Mouse (Mus musculus) cortical plate, adult 2 months (tissue): ENCODE results near the gene Zfp658. TPM values are rescaled to one million over a fixed set of nuclear protein-coding genes. Genes with fewer than 3 reads are reported as not detected.

Experiments
- H3K27ac ChIP-seq: fragments of 200-500 bp; 2 replicates; pipeline ENCODE4 v1.5.1; 2012; ENCODE audit warnings: low read length, control low read depth, inconsistent platforms; ENCODE audit not compliant: insufficient read depth
- H3K4me1 ChIP-seq: fragments of 200-500 bp; 2 replicates; pipeline ENCODE4 v1.6.1; 2011; ENCODE audit warnings: low read length; ENCODE audit not compliant: control insufficient read depth, insufficient read depth
- H3K4me3 ChIP-seq: fragments of 200-500 bp; 2 replicates; pipeline ENCODE4 v1.5.1; 2011; ENCODE audit warnings: mild to moderate bottlenecking, low read length, control low read depth; ENCODE audit not compliant: insufficient read depth
- CTCF ChIP-seq: fragments of 200-500 bp; IDR thresholded peaks from 2 replicates; pipeline ENCODE4 v1.5.1; 2011; ENCODE audit warnings: mild to moderate bottlenecking, control low read depth, low read length; ENCODE audit not compliant: insufficient read depth; ENCODE audit errors: extremely low read depth
- POLR2A ChIP-seq: fragments of 200-500 bp; IDR thresholded peaks from 2 replicates; pipeline ENCODE4 v1.6.1; 2011; ENCODE audit warnings: mild to moderate bottlenecking, low read length, control low read depth; ENCODE audit not compliant: insufficient read depth; ENCODE audit errors: extremely low read depth
- polyA plus RNA-seq: library from polyadenylated mRNA; depleted of rRNA; stranded (reverse); fragments of >200 nt; gene quantifications from 2 replicates; pipeline ENCODE4 v1.2.3, GENCODE M21; 2012

Zfp658 gene
- polyA plus RNA-seq, 1 experiment, result 6.1 TPM

- H3K4me3 ChIP-seq, result no peak within 1 kb of the TSS
- H3K4me1 ChIP-seq, result no peaks in the 10 kb centered on the region
- H3K27ac ChIP-seq, result peak within 1 kb of the TSS; percentile 46
- no peak for TF ChIP-seq CTCF
These were observed 17.7 kb upstream of the Zfp658 start, which contains the start of gene Cd33 for GRCm38 (mm10) chr7:43544225-43544977. Gene Cd33 (minus strand): TSS chr7:43544428.

GRCm38 (mm10) chr7:43545656-43546545 lies 16.2 kb upstream of the Zfp658 start:
- no peaks in the 10 kb centered on the region for H3K4me1 ChIP-seq
- TF ChIP-seq POLR2A, result no peak
- no peak for TF ChIP-seq CTCF
- H3K4me3 ChIP-seq, result no peak overlapping the region
- no peak overlapping the region for H3K27ac ChIP-seq

GRCm38 (mm10) chr7:43547666-43548065 lies 14.4 kb upstream of the Zfp658 start:
- Histone ChIP-seq H3K4me3 (no peak overlapping the region), H3K4me1 (no peaks in the 10 kb centered on the region), H3K27ac (no peak overlapping the region)
- TF ChIP-seq CTCF (no peak), POLR2A (no peak)

- no peaks in the 10 kb centered on the region for H3K4me1 ChIP-seq
- no peak for TF ChIP-seq POLR2A
- TF ChIP-seq CTCF, result no peak
- no peak overlapping the region for H3K4me3 ChIP-seq
- H3K27ac ChIP-seq, result no peak overlapping the region
These were observed 13.8 kb upstream of the Zfp658 start for GRCm38 (mm10) chr7:43548206-43548605.

GRCm38 (mm10) chr7:43553153-43553552 lies 8.9 kb upstream of the Zfp658 start:
- H3K27ac ChIP-seq, result peak overlapping the region; percentile 87
- H3K4me1 ChIP-seq, result no peaks in the 10 kb centered on the region
- no peak overlapping the region for H3K4me3 ChIP-seq
- TF ChIP-seq CTCF (no peak), POLR2A (no peak)

GRCm38 (mm10) chr7:43554550-43554949 lies 7.5 kb upstream of the Zfp658 start:
- TF ChIP-seq CTCF, result no peak
- no peak for TF ChIP-seq POLR2A
- Histone ChIP-seq H3K27ac (no peak overlapping the region), H3K4me3 (no peak overlapping the region), H3K4me1 (no peaks in the 10 kb centered on the region)

GRCm38 (mm10) chr7:43555351-43555750 lies 6.7 kb upstream of the Zfp658 start:
- no peaks in the 10 kb centered on the region for H3K4me1 ChIP-seq
- no peak overlapping the region for H3K4me3 ChIP-seq
- H3K27ac ChIP-seq, result no peak overlapping the region
- TF ChIP-seq POLR2A, result no peak
- TF ChIP-seq CTCF, result no peak

GRCm38 (mm10) chr7:43556901-43557300 lies 5.2 kb upstream of the Zfp658 start:
- Histone ChIP-seq H3K27ac (no peak overlapping the region), H3K4me3 (no peak overlapping the region), H3K4me1 (no peaks in the 10 kb centered on the region)
- no peak for TF ChIP-seq CTCF
- no peak for TF ChIP-seq POLR2A

- Histone ChIP-seq H3K27ac (no peak overlapping the region), H3K4me3 (peak overlapping the region; percentile 71), H3K4me1 (peaks cover 2% of the 10 kb centered on the region)
- TF ChIP-seq CTCF, result no peak
- TF ChIP-seq POLR2A, result no peak
These were observed 605 bp downstream of the Zfp658 start for GRCm38 (mm10) chr7:43562651-43563070.

- no peak overlapping the region for H3K27ac ChIP-seq
- peak overlapping the region; percentile 71; the same call in 1 of the 2 replicates for H3K4me3 ChIP-seq
- H3K4me1 ChIP-seq, result peaks cover 2% of the 10 kb centered on the region
- no peak for TF ChIP-seq POLR2A
- TF ChIP-seq CTCF, result no peak
These were observed 1.2 kb downstream of the Zfp658 start for GRCm38 (mm10) chr7:43563300-43563699.
